Mouse (Mus musculus): ENCODE results near the gene Tmem140. TPM values are rescaled to one million over a fixed set of nuclear protein-coding genes. Genes with fewer than 3 reads are reported as not detected.

The Tmem140 gene
- total and polyA plus RNA-seq, 2 experiments from 2014 or later: 0.79 to 1.7 TPM

GRCm38 (mm10) chr6:34907696-34908260 is 44.8 kb downstream of the Tmem140 start:
- no peak overlapping the region for H3K4me3 ChIP-seq (ENCODE audit: low read length)
- WGBS: 87% methylated on average over 18 of the region's 18 CpGs
- H3K4me2 ChIP-seq (ENCODE audit: low read depth, low read length): no peak overlapping the region
- H3K36me3 ChIP-seq (ENCODE audit: insufficient read depth, low read length): peaks cover 30% of the 10 kb centered on the region; the same call in 1 of the 2 replicates
- DNase-seq (ENCODE audit: low spot score) (no peak), ATAC-seq (no peak)
- peaks cover 11% of the 10 kb centered on the region; the same call in 1 of the 2 replicates for H3K4me1 ChIP-seq (ENCODE audit: insufficient read depth, low read length)
- no peaks in the 10 kb centered on the region for H3K9me3 ChIP-seq (ENCODE audit: low read length)
- TF ChIP-seq CTCF (IDR thresholded peaks at IDR 0.05; ENCODE audit: low read depth): no peak
- H3K27ac ChIP-seq: no peak overlapping the region
- no peak overlapping the region for H3K9ac ChIP-seq (replicated peaks; ENCODE audit: low read length)
- no peaks in the 10 kb centered on the region for H3K27me3 ChIP-seq (ENCODE audit: insufficient read depth, low read length)

GRCm38 (mm10) chr6:34909631-34910345 is 46.8 kb downstream of the Tmem140 start:
- ATAC-seq: no peak
- Histone ChIP-seq H3K9ac (replicated peaks; ENCODE audit: low read length) (peak overlapping the region; percentile 76), H3K9me3 (ENCODE audit: low read length) (no peaks in the 10 kb centered on the region), H3K4me1 (ENCODE audit: insufficient read depth, low read length) (peaks cover 11% of the 10 kb centered on the region; the same call in 1 of the 2 replicates), H3K27me3 (ENCODE audit: insufficient read depth, low read length) (no peaks in the 10 kb centered on the region), H3K36me3 (ENCODE audit: insufficient read depth, low read length) (peaks cover 18% of the 10 kb centered on the region; the same call in 1 of the 2 replicates), H3K27ac (peak overlapping the region; percentile 90), H3K4me3 (ENCODE audit: low read length) (peak overlapping the region; percentile 78), H3K4me2 (ENCODE audit: low read depth, low read length) (peak overlapping the region; percentile 81)
- no peak for TF ChIP-seq CTCF (IDR thresholded peaks at IDR 0.05; ENCODE audit: low read depth)
- 42% methylated on average over 8 of the region's 8 CpGs for WGBS
- no peak for DNase-seq (ENCODE audit: low spot score)

- under 1% methylated on average over 61 of the region's 64 CpGs for WGBS
- peak; percentile 95 for ATAC-seq
- H3K27me3 ChIP-seq (ENCODE audit: insufficient read depth, low read length): no peaks in the 10 kb centered on the region
- TF ChIP-seq CTCF (IDR thresholded peaks at IDR 0.05; ENCODE audit: low read depth): peak; percentile 31; the same call in 1 of the 2 replicates
- no peaks in the 10 kb centered on the region for H3K9me3 ChIP-seq (ENCODE audit: low read length)
- peak within 1 kb of the TSS; percentile 76 for H3K9ac ChIP-seq (replicated peaks; ENCODE audit: low read length)
- H3K27ac ChIP-seq: peak within 1 kb of the TSS; percentile 90
- H3K4me2 ChIP-seq (ENCODE audit: low read depth, low read length): peak within 1 kb of the TSS; percentile 81
- H3K36me3 ChIP-seq (ENCODE audit: insufficient read depth, low read length): peaks cover 11% of the 10 kb centered on the region; the same call in 1 of the 2 replicates
- peak; percentile 95 for DNase-seq (ENCODE audit: low spot score)
- H3K4me3 ChIP-seq (ENCODE audit: low read length): peak within 1 kb of the TSS; percentile 78
- peaks cover 11% of the 10 kb centered on the region; the same call in 1 of the 2 replicates for H3K4me1 ChIP-seq (ENCODE audit: insufficient read depth, low read length)
Measured at GRCm38 (mm10) chr6:34910371-34911219, 47.6 kb downstream of the Tmem140 start, which contains the start of gene Wdr91. Gene Wdr91 (minus strand): TSS chr6:34910876.

GRCm38 (mm10) chr6:34913341-34914040 is 50.5 kb downstream of the Tmem140 start:
- WGBS: 88% methylated on average over 13 of the region's 13 CpGs
- Histone ChIP-seq H3K4me3 (ENCODE audit: low read length) (no peak overlapping the region), H3K36me3 (ENCODE audit: insufficient read depth, low read length) (no peaks in the 10 kb centered on the region), H3K4me1 (ENCODE audit: insufficient read depth, low read length) (peaks cover 11% of the 10 kb centered on the region; the same call in 1 of the 2 replicates), H3K27ac (no peak overlapping the region), H3K4me2 (ENCODE audit: low read depth, low read length) (no peak overlapping the region), H3K27me3 (ENCODE audit: insufficient read depth, low read length) (no peaks in the 10 kb centered on the region), H3K9me3 (ENCODE audit: low read length) (no peaks in the 10 kb centered on the region), H3K9ac (replicated peaks; ENCODE audit: low read length) (no peak overlapping the region)
- no peak for DNase-seq (ENCODE audit: low spot score)
- TF ChIP-seq CTCF (IDR thresholded peaks at IDR 0.05; ENCODE audit: low read depth): no peak
- ATAC-seq: no peak

GRCm38 (mm10) chr6:34914462-34914861 is 51.5 kb downstream of the Tmem140 start:
- 89% methylated on average over 3 of the region's 3 CpGs for WGBS
- ATAC-seq: no peak
- no peak for DNase-seq (ENCODE audit: low spot score)
- no peak for TF ChIP-seq CTCF (IDR thresholded peaks at IDR 0.05; ENCODE audit: low read depth)
- H3K4me1 ChIP-seq (ENCODE audit: insufficient read depth, low read length): peaks cover 7% of the 10 kb centered on the region; the same call in 1 of the 2 replicates
- no peaks in the 10 kb centered on the region for H3K9me3 ChIP-seq (ENCODE audit: low read length)
- H3K27ac ChIP-seq: no peak overlapping the region
- no peak overlapping the region for H3K4me2 ChIP-seq (ENCODE audit: low read depth, low read length)
- H3K9ac ChIP-seq (replicated peaks; ENCODE audit: low read length): no peak overlapping the region
- H3K27me3 ChIP-seq (ENCODE audit: insufficient read depth, low read length): no peaks in the 10 kb centered on the region
- H3K36me3 ChIP-seq (ENCODE audit: insufficient read depth, low read length): no peaks in the 10 kb centered on the region
- no peak overlapping the region for H3K4me3 ChIP-seq (ENCODE audit: low read length)

GRCm38 (mm10) chr6:34919146-34919545 is 56.2 kb downstream of the Tmem140 start:
- ATAC-seq (no peak), DNase-seq (ENCODE audit: low spot score) (no peak)
- no peak overlapping the region for H3K4me2 ChIP-seq (ENCODE audit: low read depth, low read length)
- H3K36me3 ChIP-seq (ENCODE audit: insufficient read depth, low read length): no peaks in the 10 kb centered on the region
- H3K9me3 ChIP-seq (ENCODE audit: low read length): no peaks in the 10 kb centered on the region
- no peak overlapping the region for H3K9ac ChIP-seq (replicated peaks; ENCODE audit: low read length)
- no peaks in the 10 kb centered on the region for H3K27me3 ChIP-seq (ENCODE audit: insufficient read depth, low read length)
- H3K4me3 ChIP-seq (ENCODE audit: low read length): no peak overlapping the region
- WGBS: 85% methylated on average over 7 of the region's 7 CpGs
- no peak for TF ChIP-seq CTCF (IDR thresholded peaks at IDR 0.05; ENCODE audit: low read depth)
- no peak overlapping the region for H3K27ac ChIP-seq
- H3K4me1 ChIP-seq (ENCODE audit: insufficient read depth, low read length): no peaks in the 10 kb centered on the region
